ENCODE assay signal across 9 mouse cellular contexts in the genomic region with DNA sequence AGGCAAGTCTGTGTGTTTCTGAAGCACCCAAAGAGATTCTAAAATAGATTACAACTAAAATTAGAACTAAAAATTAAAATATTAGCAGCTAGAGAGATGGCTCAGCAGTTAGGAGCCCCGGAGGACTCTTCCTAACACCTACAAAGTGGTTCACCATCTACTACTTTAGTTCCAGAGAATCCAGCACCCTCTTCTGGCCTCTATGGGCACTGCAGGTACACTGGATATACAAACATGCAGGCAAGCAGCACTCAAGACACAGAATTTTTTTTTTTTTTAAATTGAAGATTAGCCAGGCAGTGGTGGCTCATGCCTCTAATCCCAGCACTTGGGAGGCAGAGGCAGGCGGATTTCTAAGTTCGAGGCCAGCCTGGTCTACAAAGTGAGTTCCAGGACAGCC. TPM values are rescaled to one million over a fixed set of nuclear protein-coding genes. Genes with fewer than 3 reads are reported as not detected.
DNase-seq lines count a peak whose midpoint lies in the region; ATAC-seq and TF ChIP-seq lines count a peak whose summit lies in the region.
"Had no signal": no experiment of that assay in that cellular context is flagged by ENCODE, and none has a peak within 500 bp of the region (broad histone marks: within the 10 kb centered on the region; RNA-seq: fewer than 3 reads in every experiment).

No protein-coding gene starts in this region.

- H3K9me3 ChIP-seq in hindbrain, embryonic 10.5 days, result no peaks in the 10 kb centered on the region
- no peaks in the 10 kb centered on the region; the same call in 1 of the 2 replicates for H3K9me3 ChIP-seq in hindbrain, embryonic 12.5 days (replicated peaks)
- H3K9me3 ChIP-seq in liver, postnatal 0 days (ENCODE audit: low read length), result no peaks in the 10 kb centered on the region

- TF ChIP-seq CTCF in liver, postnatal 0 days (IDR thresholded peaks at IDR 0.05; ENCODE audit: low read depth), result peak; percentile 65

- no peak overlapping the region for H3K4me3 ChIP-seq in hindbrain, embryonic 10.5 days
- H3K4me3 ChIP-seq in hindbrain, embryonic 12.5 days, result no peak overlapping the region
- no peak overlapping the region for H3K4me3 ChIP-seq in liver, postnatal 0 days (ENCODE audit: low read depth, low read length)

- no peaks in the 10 kb centered on the region for H3K4me1 ChIP-seq in hindbrain, embryonic 10.5 days (replicated peaks)
- no peaks in the 10 kb centered on the region for H3K4me1 ChIP-seq in hindbrain, embryonic 12.5 days
- H3K4me1 ChIP-seq in liver, postnatal 0 days (ENCODE audit: insufficient read depth), result no peaks in the 10 kb centered on the region

- no peak for ATAC-seq in hindbrain, embryonic 12.5 days (ENCODE audit: low FRiP score)
- no peak for ATAC-seq in liver, postnatal 0 days

- no peak for TF ChIP-seq EP300 in liver, postnatal 0 days (IDR thresholded peaks at IDR 0.05; ENCODE audit: low read depth)

- WGBS in hindbrain, embryonic 10.5 days, result 90% methylated on average over 3 of the region's 3 CpGs
- 99% methylated on average over 3 of the region's 3 CpGs for whole genome bisulfite sequencing in hindbrain, embryonic 12.5 days
- WGBS in liver, postnatal 0 days (ENCODE audit: insufficient replicate concordance), result 84% methylated on average over 3 of the region's 3 CpGs

- DNase-seq in hindbrain, embryonic 10.5 days (ENCODE audit: low spot score), result peak; percentile 49
- peak; percentile 36 for DNase-seq in urinary bladder, postnatal 14 days (ENCODE audit: low spot score)
- DNase-seq in urinary bladder, adult 18-20 months (ENCODE audit: low spot score in 2 of 2), result no peak
- DNase-seq in embryo, embryonic 10 days (ENCODE audit: low spot score), result peak; percentile 64
- DNase-seq in liver, postnatal 0 days, result peak; percentile 67
- DNase-seq in thymus, postnatal 4 days, result peak; percentile 76
- DNase-seq in gastrocnemius, adult 8-10 months (ENCODE audit: low spot score in 2 of 2), result no peak

- H3K27me3 ChIP-seq in hindbrain, embryonic 10.5 days (ENCODE audit: insufficient read depth, poor library complexity, severe bottlenecking), result no peaks in the 10 kb centered on the region
- no peaks in the 10 kb centered on the region for H3K27me3 ChIP-seq in hindbrain, embryonic 12.5 days
- H3K27me3 ChIP-seq in liver, postnatal 0 days (ENCODE audit: insufficient read depth, low read length), result no peaks in the 10 kb centered on the region

- no peak overlapping the region for H3K9ac ChIP-seq in hindbrain, embryonic 12.5 days
- H3K9ac ChIP-seq in liver, postnatal 0 days (replicated peaks), result no peak overlapping the region

- H3K27ac ChIP-seq in hindbrain, embryonic 10.5 days, result no peak overlapping the region
- no peak overlapping the region for H3K27ac ChIP-seq in hindbrain, embryonic 12.5 days
- H3K27ac ChIP-seq in liver, postnatal 0 days (ENCODE audit: low read depth), result no peak overlapping the region

- H3K36me3 ChIP-seq in hindbrain, embryonic 10.5 days, result peaks cover 99% of the 10 kb centered on the region
- H3K36me3 ChIP-seq in hindbrain, embryonic 12.5 days, result peaks cover 90% of the 10 kb centered on the region
- H3K36me3 ChIP-seq in liver, postnatal 0 days (replicated peaks; ENCODE audit: insufficient read depth, low read length), result peaks cover 84% of the 10 kb centered on the region

- H3K4me2 ChIP-seq in hindbrain, embryonic 12.5 days (replicated peaks), result no peak overlapping the region
- no peak overlapping the region for H3K4me2 ChIP-seq in liver, postnatal 0 days (ENCODE audit: low read depth, low read length)

RNA-seq across cellular contexts. Expression of a gene that starts 8.1 kb away (rescaled TPM):
- polyA plus RNA-seq in hindbrain, embryonic 10.5 days (2016; fragmentation: Nextera tagmentation; extraction: Ambion mirVana), result 0.78 and 0.93 TPM in 2 replicates
- 1.4 and 1.8 TPM in 2 replicates for polyA plus RNA-seq in hindbrain, embryonic 12.5 days (2016; fragmentation: Nextera tagmentation; extraction: Ambion mirVana)
- 0.86 TPM in 2 replicates for polyA plus RNA-seq in liver, postnatal 0 days (2015; fragmentation: Nextera tagmentation; extraction: Ambion mirVana)
- total RNA-seq in gastrocnemius, adult 8-10 months (2022), result 1 to 10 TPM; 6.3 to 9.3 (median 8.5) TPM

RNA-seq across cellular contexts. Expression of a gene that starts 8.8 kb away (rescaled TPM):
- 143 and 148 TPM in 2 replicates for polyA plus RNA-seq in hindbrain, embryonic 10.5 days (2016; fragmentation: Nextera tagmentation; extraction: Ambion mirVana)
- 139 and 145 TPM in 2 replicates for polyA plus RNA-seq in hindbrain, embryonic 12.5 days (2016; fragmentation: Nextera tagmentation; extraction: Ambion mirVana)
- polyA plus RNA-seq in liver, postnatal 0 days (2015; fragmentation: Nextera tagmentation; extraction: Ambion mirVana), result 69.4 and 69.7 TPM in 2 replicates
- 10 to 100 TPM; 30.5 to 34.9 (median 31.1) TPM for total RNA-seq in gastrocnemius, adult 8-10 months (2022)

RNA-seq across cellular contexts. Expression of a gene that starts 45.8 kb away (rescaled TPM):
- polyA plus RNA-seq in hindbrain, embryonic 10.5 days (2016; fragmentation: Nextera tagmentation; extraction: Ambion mirVana), result 44.1 and 54.2 TPM in 2 replicates
- 42.7 and 43.3 TPM in 2 replicates for polyA plus RNA-seq in hindbrain, embryonic 12.5 days (2016; fragmentation: Nextera tagmentation; extraction: Ambion mirVana)
- 12.5 and 12.9 TPM in 2 replicates for polyA plus RNA-seq in liver, postnatal 0 days (2015; fragmentation: Nextera tagmentation; extraction: Ambion mirVana)
- 10 to 100 TPM; 28.5 to 32.6 (median 30.3) TPM for total RNA-seq in gastrocnemius, adult 8-10 months (2022)

RNA-seq across cellular contexts. Expression of a gene that starts 58.1 kb away (rescaled TPM):
- 70.8 and 96.2 TPM in 2 replicates for polyA plus RNA-seq in hindbrain, embryonic 10.5 days (2016; fragmentation: Nextera tagmentation; extraction: Ambion mirVana)
- polyA plus RNA-seq in hindbrain, embryonic 12.5 days (2016; fragmentation: Nextera tagmentation; extraction: Ambion mirVana), result 115 and 116 TPM in 2 replicates
- 28.6 and 30.6 TPM in 2 replicates for polyA plus RNA-seq in liver, postnatal 0 days (2015; fragmentation: Nextera tagmentation; extraction: Ambion mirVana)
- total RNA-seq in gastrocnemius, adult 8-10 months (2022), result 10 to 100 TPM; 37.4 to 45.4 (median 40.5) TPM

RNA-seq across cellular contexts. Expression of a gene that starts 59.7 kb away (rescaled TPM):
- 0.08 TPM in 1 of 2 replicates, not detected in the other for polyA plus RNA-seq in hindbrain, embryonic 10.5 days (2016; fragmentation: Nextera tagmentation; extraction: Ambion mirVana)
- not detected in 2 replicates for polyA plus RNA-seq in hindbrain, embryonic 12.5 days (2016; fragmentation: Nextera tagmentation; extraction: Ambion mirVana)
- polyA plus RNA-seq in liver, postnatal 0 days (2015; fragmentation: Nextera tagmentation; extraction: Ambion mirVana), result not detected in 2 replicates
- not detected for total RNA-seq in gastrocnemius, adult 8-10 months (2022)
- total RNA-seq: left cerebral cortex, postnatal 10 days had no signal

Comparison
In these comparisons a context has a peak if more than half of its experiments do, and no peak if none do; other contexts are left out.
1. DNase-seq: peak in hindbrain, embryonic 10.5 days (single experiment), urinary bladder, postnatal 14 days (single experiment), embryo, embryonic 10 days (single experiment), liver, postnatal 0 days (single experiment) and thymus, postnatal 4 days (single experiment); none in urinary bladder, adult 18-20 months (0 of 2) and gastrocnemius, adult 8-10 months (0 of 2).